Mouse (Mus musculus) layer of hippocampus, adult 11-12 months (tissue): ENCODE results near the gene Nanog.

Source experiments
- DNase-seq: peaks from one replicate; pipeline ENCODE4 v3.0.0; 2022; ENCODE audit warnings: low spot score

The Nanog gene

GRCm38 (mm10) chr6:122762952-122763700, 55.8 kb downstream of the Nanog start:
- no peak for DNase-seq

- no peak for DNase-seq
Measured at GRCm38 (mm10) chr6:122763844-122764445, 56.7 kb downstream of the Nanog start.
